Mouse (Mus musculus) erythroblast, embryonic 14.5 days (primary cell): ENCODE results near the gene Rgs19.

Experiments used
- GATA1 ChIP-seq: IDR thresholded peaks from 2 replicates; pipeline ENCODE4 v1.6.1; 2012; ENCODE audit warnings: low read length, inconsistent platforms, mixed read lengths
- TAL1 ChIP-seq: IDR thresholded peaks from 3 replicates; pipeline ENCODE4 v1.6.1; 2012; ENCODE audit warnings: low read length, inconsistent platforms, mixed read lengths

DNA sequence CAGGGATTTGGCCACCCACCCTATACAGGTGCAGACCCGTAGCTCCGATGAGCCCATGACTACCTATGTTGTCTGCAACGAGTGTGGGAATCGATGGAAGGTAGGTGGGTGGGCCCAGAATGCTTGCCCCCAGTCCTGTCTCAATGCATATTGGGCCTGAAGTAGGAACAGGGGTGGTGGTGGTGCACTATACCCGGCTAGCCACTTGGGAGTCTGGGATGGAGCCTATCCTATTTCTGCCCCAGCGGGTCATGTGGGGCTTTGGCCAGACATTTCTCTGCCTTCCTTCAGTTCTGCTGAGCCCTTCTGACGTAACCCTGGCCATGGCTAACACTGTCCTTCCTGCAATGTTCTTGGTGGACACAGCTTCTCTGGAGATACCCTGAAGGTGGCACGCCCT, 6.2 kb downstream of the Rgs19 start:
- TF ChIP-seq GATA1: no peak
- no peak for TF ChIP-seq TAL1
